Mouse (Mus musculus): ENCODE results near the gene Afap1l2. TPM values are rescaled to one million over a fixed set of nuclear protein-coding genes. Genes with fewer than 3 reads are reported as not detected.
A peak's percentile ranks its signal among the peaks of the same experiment; 100 is the strongest.

The Afap1l2 gene
- polyA plus RNA-seq, 1 experiment from 2014 or later: 3.0 TPM

DNA sequence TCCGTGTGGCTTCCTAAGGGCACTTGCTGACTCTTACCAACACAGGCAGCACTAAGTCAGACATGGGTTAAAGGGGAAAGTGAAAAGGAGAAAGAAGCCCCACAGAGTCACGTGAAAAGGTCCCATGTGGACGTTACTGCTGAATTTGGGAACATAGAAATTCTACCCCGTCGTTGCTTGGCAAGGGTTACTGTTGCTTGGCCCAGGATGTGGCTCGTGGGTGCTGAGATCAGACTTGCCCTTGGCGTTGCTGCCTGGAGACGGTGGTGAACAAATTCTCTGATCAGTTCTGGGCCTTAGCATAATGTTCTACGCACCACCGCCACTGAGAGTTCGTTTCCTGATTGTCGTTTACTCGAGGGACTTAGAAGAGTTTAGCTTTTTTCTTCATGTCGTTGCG lies 28.8 kb upstream of the Afap1l2 start:
- H3K4me2 ChIP-seq (ENCODE audit: low read depth, low read length): no peak overlapping the region
- peaks cover 33% of the 10 kb centered on the region for H3K36me3 ChIP-seq (ENCODE audit: control insufficient read depth, insufficient read depth)
- H3K27ac ChIP-seq (ENCODE audit: low read length): no peak overlapping the region
- H3K9me3 ChIP-seq (replicated peaks; ENCODE audit: control insufficient read depth, low read length): no peaks in the 10 kb centered on the region
- no peaks in the 10 kb centered on the region for H3K27me3 ChIP-seq (ENCODE audit: control insufficient read depth, insufficient read depth, low read length)
- WGBS: 84% methylated on average over 15 of the region's 15 CpGs
- no peak overlapping the region for H3K9ac ChIP-seq (ENCODE audit: low read length)
- no peaks in the 10 kb centered on the region for H3K4me1 ChIP-seq (ENCODE audit: control insufficient read depth, insufficient read depth, low read length)
- no peak for ATAC-seq (replicated peaks; ENCODE audit: extremely low read depth, insufficient read depth, low FRiP score)
- H3K4me3 ChIP-seq (ENCODE audit: low read length): no peak overlapping the region

DNA sequence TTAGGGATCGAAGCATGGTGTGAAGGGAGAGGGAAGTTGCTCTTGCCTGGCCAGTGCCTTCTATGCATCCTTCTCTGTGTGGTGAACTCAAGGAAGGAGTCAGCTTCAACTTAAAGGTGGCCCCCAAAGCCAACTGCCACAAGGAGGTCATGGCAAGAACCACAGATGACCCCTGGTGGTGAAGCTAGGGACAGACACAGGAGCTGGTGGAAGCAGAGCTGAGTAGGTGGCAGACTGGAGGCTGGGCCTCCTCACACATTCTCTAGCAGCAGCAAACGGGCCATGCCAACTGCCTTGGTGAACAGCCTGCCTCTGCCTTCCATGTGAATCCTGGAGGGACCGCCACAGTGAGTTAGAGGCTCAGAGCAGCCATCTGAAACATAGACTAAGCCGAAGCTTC lies 23.6 kb upstream of the Afap1l2 start:
- no peak overlapping the region for H3K4me3 ChIP-seq (ENCODE audit: low read length)
- no peaks in the 10 kb centered on the region for H3K27me3 ChIP-seq (ENCODE audit: control insufficient read depth, insufficient read depth, low read length)
- 0 out of 2 replicates have a peak, but pooled peaks cover 3% of the 10 kb centered on the region for H3K4me1 ChIP-seq (ENCODE audit: control insufficient read depth, insufficient read depth, low read length)
- H3K36me3 ChIP-seq (ENCODE audit: control insufficient read depth, insufficient read depth): peaks cover 4% of the 10 kb centered on the region; the same call in 1 of the 2 replicates
- H3K27ac ChIP-seq (ENCODE audit: low read length): no peak overlapping the region
- no peak overlapping the region for H3K4me2 ChIP-seq (ENCODE audit: low read depth, low read length)
- H3K9me3 ChIP-seq (replicated peaks; ENCODE audit: control insufficient read depth, low read length): peaks cover 4% of the 10 kb centered on the region
- no peak for ATAC-seq (replicated peaks; ENCODE audit: extremely low read depth, insufficient read depth, low FRiP score)
- no peak overlapping the region for H3K9ac ChIP-seq (ENCODE audit: low read length)
- 60% methylated on average over 4 of the region's 4 CpGs for WGBS

DNA sequence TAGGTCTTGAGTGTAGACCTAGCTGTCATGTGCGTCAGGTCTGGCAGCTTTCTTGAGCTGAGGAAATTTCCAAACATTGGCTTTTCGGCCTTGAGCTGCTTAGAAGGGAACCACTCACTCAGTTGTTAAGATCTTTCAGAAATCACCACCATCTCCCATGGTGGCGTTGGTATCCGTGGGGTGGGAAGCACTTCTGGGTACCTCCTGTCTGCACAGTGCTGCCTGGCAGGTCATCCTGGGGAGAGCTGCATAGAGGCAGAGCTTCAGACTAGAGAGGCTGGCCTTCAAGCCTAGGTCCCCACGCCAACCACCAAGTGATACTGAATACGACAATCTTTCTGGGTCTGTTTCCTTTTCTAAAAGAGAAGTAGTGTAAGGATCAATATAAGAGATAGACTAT lies 21.4 kb upstream of the Afap1l2 start:
- H3K4me2 ChIP-seq (ENCODE audit: low read depth, low read length): no peak overlapping the region
- no peaks in the 10 kb centered on the region for H3K36me3 ChIP-seq (ENCODE audit: control insufficient read depth, insufficient read depth)
- H3K27me3 ChIP-seq (ENCODE audit: control insufficient read depth, insufficient read depth, low read length): no peaks in the 10 kb centered on the region
- WGBS: 88% methylated on average over 6 of the region's 6 CpGs
- H3K4me1 ChIP-seq (ENCODE audit: control insufficient read depth, insufficient read depth, low read length): 0 out of 2 replicates have a peak, but pooled peaks cover 3% of the 10 kb centered on the region
- no peak overlapping the region for H3K27ac ChIP-seq (ENCODE audit: low read length)
- H3K4me3 ChIP-seq (ENCODE audit: low read length): no peak overlapping the region
- no peak overlapping the region for H3K9ac ChIP-seq (ENCODE audit: low read length)
- ATAC-seq (replicated peaks; ENCODE audit: extremely low read depth, insufficient read depth, low FRiP score): no peak
- peaks cover 6% of the 10 kb centered on the region for H3K9me3 ChIP-seq (replicated peaks; ENCODE audit: control insufficient read depth, low read length)

DNA sequence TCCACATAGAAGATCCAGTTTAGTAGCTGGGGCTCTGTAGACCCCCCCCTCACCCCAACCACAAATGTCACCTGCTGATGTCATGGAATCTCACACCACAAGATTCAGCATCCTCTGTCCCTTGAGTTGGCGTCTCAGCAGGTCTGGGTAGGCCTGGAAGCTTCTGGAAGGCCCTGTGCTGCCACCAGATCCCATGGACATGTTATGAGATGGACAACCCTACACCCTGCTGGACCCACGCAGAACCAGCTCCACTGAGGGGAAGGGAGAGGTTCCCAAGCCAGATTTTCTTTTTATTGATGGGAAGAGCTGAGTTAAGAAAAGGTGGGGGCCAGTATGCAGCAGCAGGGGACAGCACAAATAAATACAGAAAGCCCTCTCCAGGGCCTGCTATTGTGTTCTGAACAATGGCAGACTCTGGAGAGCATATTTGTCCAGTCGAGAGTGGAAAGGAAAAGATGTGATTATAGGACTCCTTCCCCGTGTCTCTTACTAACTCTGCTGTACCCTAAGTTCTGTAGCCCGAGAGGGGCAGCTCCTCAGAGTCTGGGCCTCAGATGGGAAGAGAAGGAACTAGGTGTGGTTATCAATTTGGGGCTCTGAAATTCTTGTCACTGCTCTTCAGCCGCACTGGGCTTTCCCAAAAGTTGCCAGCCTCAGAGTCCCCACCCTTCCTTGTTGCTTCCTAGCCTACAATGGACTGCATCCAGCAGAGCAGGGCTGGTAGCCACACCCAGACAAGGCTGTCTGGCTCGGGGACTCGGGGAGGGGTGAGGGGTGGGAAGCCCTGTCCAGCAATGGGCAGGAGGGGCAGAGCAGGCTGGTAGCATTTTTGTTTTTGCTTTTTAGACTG lies 20.5 kb upstream of the Afap1l2 start:
- no peaks in the 10 kb centered on the region for H3K27me3 ChIP-seq (ENCODE audit: control insufficient read depth, insufficient read depth, low read length)
- no peak overlapping the region for H3K27ac ChIP-seq (ENCODE audit: low read length)
- no peak overlapping the region for H3K9ac ChIP-seq (ENCODE audit: low read length)
- 0 out of 2 replicates have a peak, but pooled peaks cover 3% of the 10 kb centered on the region for H3K4me1 ChIP-seq (ENCODE audit: control insufficient read depth, insufficient read depth, low read length)
- H3K4me2 ChIP-seq (ENCODE audit: low read depth, low read length): no peak overlapping the region
- peak; percentile 66 for ATAC-seq (replicated peaks; ENCODE audit: extremely low read depth, insufficient read depth, low FRiP score)
- H3K9me3 ChIP-seq (replicated peaks; ENCODE audit: control insufficient read depth, low read length): peaks cover 6% of the 10 kb centered on the region
- no peak overlapping the region for H3K4me3 ChIP-seq (ENCODE audit: low read length)
- no peaks in the 10 kb centered on the region for H3K36me3 ChIP-seq (ENCODE audit: control insufficient read depth, insufficient read depth)
- 50% methylated on average over 8 of the region's 8 CpGs for WGBS

DNA sequence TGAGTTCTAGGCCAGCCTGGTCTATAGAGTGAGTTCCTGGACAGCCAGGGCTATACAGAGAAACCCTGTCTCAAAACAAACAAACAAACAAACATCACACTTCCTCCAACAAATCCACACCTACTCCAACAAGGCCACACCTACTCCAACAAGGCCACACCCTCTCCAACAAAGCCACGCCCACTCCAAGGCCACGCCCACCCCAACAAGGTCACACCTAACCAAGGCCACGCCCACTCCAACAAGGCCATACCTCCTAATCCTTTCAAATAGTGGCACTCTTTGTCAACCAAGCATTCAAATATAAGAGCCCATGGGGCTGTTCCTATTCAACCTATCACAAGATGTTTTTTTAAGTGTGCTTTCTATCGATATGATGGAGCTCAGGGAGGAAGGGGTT lies 18.5 kb upstream of the Afap1l2 start:
- ATAC-seq (replicated peaks; ENCODE audit: extremely low read depth, insufficient read depth, low FRiP score): no peak

DNA sequence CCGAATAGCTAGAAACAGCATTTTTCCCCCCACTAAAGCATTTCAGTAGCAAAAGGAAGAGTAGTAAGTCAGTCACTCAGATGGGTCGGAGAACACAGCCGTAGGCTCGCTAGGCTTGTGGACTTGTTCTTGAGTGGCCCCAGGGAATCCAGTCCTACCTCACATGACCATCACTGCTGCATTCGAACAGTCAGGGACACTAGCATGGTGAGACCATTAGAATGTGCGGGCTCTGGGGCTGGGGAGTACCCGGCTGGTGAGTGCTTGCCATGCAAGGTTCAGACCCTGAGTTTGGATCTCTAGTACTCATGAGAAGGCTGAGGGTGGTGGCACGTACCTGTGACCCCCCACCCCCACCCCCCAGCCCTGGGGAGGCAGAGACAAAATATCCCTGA lies 9.8 kb upstream of the Afap1l2 start:
- H3K4me2 ChIP-seq (ENCODE audit: low read depth, low read length): no peak overlapping the region
- H3K27ac ChIP-seq (ENCODE audit: low read length): no peak overlapping the region; the same call in 1 of the 2 replicates
- H3K9ac ChIP-seq (ENCODE audit: low read length): no peak overlapping the region
- no peaks in the 10 kb centered on the region for H3K36me3 ChIP-seq (ENCODE audit: control insufficient read depth, insufficient read depth)
- H3K9me3 ChIP-seq (replicated peaks; ENCODE audit: control insufficient read depth, low read length): no peaks in the 10 kb centered on the region
- H3K4me1 ChIP-seq (ENCODE audit: control insufficient read depth, insufficient read depth, low read length): peaks cover 5% of the 10 kb centered on the region; the same call in 1 of the 2 replicates
- no peaks in the 10 kb centered on the region for H3K27me3 ChIP-seq (ENCODE audit: control insufficient read depth, insufficient read depth, low read length)
- no peak for ATAC-seq (replicated peaks; ENCODE audit: extremely low read depth, insufficient read depth, low FRiP score)
- WGBS: 65% methylated on average over 8 of the region's 8 CpGs
- no peak overlapping the region for H3K4me3 ChIP-seq (ENCODE audit: low read length)

More for the DNA sequence above, 18.5 kb upstream of the Afap1l2 start:
- Histone ChIP-seq H3K27me3 (ENCODE audit: control insufficient read depth, insufficient read depth, low read length) (no peaks in the 10 kb centered on the region), H3K4me2 (ENCODE audit: low read depth, low read length) (no peak overlapping the region), H3K9me3 (replicated peaks; ENCODE audit: control insufficient read depth, low read length) (peaks cover 6% of the 10 kb centered on the region), H3K27ac (ENCODE audit: low read length) (no peak overlapping the region), H3K9ac (ENCODE audit: low read length) (no peak overlapping the region), H3K4me1 (ENCODE audit: control insufficient read depth, insufficient read depth, low read length) (0 out of 2 replicates have a peak, but pooled peaks cover 3% of the 10 kb centered on the region), H3K4me3 (ENCODE audit: low read length) (no peak overlapping the region), H3K36me3 (ENCODE audit: control insufficient read depth, insufficient read depth) (no peaks in the 10 kb centered on the region)
- 55% methylated on average over 4 of the region's 4 CpGs for WGBS

DNA sequence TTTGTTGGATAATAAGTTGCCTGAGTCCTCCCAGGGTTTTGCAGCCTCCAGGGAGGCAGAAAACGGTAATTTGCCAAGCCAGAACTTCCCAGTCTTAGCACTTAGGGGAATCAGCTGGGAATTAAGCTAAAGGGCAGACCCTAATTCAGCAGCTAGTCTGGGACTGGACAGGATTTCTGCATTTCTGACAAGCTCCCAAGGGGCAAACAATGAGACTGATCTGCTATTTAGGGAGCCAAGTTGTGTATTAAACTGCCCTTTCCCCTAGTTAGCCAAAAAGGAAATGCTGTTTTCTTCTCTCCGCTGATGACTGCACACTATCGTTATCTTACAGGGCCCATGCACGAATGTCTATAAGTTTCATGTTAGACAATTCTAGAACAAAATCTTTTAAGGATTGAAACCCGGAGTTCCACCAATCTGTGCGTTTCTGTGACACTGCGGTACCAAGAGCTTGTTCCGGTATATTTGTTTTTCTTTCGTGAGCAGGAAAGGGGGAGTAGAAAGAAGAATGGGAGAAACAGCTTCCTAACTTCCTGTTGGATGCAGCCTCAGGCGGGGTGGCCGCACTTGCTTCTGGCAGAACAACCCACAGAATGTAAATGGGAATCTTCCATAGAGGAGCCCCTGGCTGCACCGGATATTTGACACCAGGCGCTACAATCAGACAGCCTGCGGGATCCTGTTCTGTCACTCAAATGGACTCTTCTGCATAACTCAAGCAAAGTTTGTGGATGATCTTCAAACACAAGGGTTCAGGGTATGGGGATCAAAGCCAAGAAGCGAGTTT lies 9.2 kb upstream of the Afap1l2 start:
- 38% methylated on average over 15 of the region's 15 CpGs for WGBS
- ATAC-seq (replicated peaks; ENCODE audit: extremely low read depth, insufficient read depth, low FRiP score): no peak

DNA sequence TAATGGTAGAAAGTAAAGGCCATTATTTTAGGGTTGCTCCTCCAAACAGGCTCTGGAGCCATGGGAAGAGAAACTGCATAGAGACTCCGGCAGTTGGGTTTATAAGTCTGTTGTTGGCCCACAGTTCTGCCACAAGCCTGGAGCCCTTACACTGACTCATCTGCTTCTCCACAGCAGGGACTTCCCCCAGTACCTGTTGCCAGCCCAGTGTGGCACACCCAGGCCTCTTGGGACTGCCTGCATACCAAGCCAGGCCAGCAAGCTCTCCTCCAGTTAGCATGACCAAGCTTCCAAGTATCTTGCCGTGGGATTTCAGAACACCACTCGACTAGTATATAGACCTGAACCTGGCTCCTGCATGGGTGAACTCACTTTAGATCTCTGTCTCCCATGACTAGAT lies 6.8 kb upstream of the Afap1l2 start:
- Histone ChIP-seq H3K4me1 (ENCODE audit: control insufficient read depth, insufficient read depth, low read length) (peaks cover 5% of the 10 kb centered on the region; the same call in 1 of the 2 replicates), H3K27me3 (ENCODE audit: control insufficient read depth, insufficient read depth, low read length) (no peaks in the 10 kb centered on the region), H3K4me3 (ENCODE audit: low read length) (no peak overlapping the region), H3K27ac (ENCODE audit: low read length) (no peak overlapping the region), H3K36me3 (ENCODE audit: control insufficient read depth, insufficient read depth) (no peaks in the 10 kb centered on the region), H3K9me3 (replicated peaks; ENCODE audit: control insufficient read depth, low read length) (no peaks in the 10 kb centered on the region), H3K9ac (ENCODE audit: low read length) (no peak overlapping the region), H3K4me2 (ENCODE audit: low read depth, low read length) (no peak overlapping the region)
- no peak for ATAC-seq (replicated peaks; ENCODE audit: extremely low read depth, insufficient read depth, low FRiP score)
- WGBS: 84% methylated on average over 3 of the region's 3 CpGs

More for the DNA sequence above, 9.2 kb upstream of the Afap1l2 start:
- Histone ChIP-seq H3K36me3 (ENCODE audit: control insufficient read depth, insufficient read depth) (no peaks in the 10 kb centered on the region), H3K4me3 (ENCODE audit: low read length) (no peak overlapping the region), H3K4me1 (ENCODE audit: control insufficient read depth, insufficient read depth, low read length) (peaks cover 5% of the 10 kb centered on the region; the same call in 1 of the 2 replicates), H3K9ac (ENCODE audit: low read length) (no peak overlapping the region), H3K27ac (ENCODE audit: low read length) (no peak overlapping the region; the same call in 1 of the 2 replicates), H3K4me2 (ENCODE audit: low read depth, low read length) (peak overlapping the region; percentile 42), H3K9me3 (replicated peaks; ENCODE audit: control insufficient read depth, low read length) (no peaks in the 10 kb centered on the region), H3K27me3 (ENCODE audit: control insufficient read depth, insufficient read depth, low read length) (no peaks in the 10 kb centered on the region)

DNA sequence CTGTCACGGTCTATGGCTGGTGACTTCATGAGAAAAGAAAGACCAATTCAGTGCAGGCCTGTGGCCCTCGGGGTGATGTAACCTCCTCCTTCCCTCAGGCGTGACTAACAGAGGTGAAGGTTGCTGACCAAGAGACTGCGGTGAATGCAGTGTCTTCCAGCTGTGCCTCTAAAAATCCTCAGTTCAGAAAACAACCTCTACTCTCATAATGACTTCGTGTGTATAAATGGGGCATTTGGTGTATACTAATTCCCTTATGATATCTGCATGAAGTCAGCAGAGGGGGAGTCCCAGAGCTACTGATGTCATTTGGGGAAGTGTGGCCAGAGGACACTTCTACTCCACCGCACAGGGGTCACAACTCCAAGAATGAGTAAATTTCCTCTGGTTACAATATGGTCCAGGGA lies 5.2 kb upstream of the Afap1l2 start:
- Histone ChIP-seq H3K27me3 (ENCODE audit: control insufficient read depth, insufficient read depth, low read length) (peaks cover 7% of the 10 kb centered on the region), H3K27ac (ENCODE audit: low read length) (no peak overlapping the region), H3K36me3 (ENCODE audit: control insufficient read depth, insufficient read depth) (no peaks in the 10 kb centered on the region), H3K4me1 (ENCODE audit: control insufficient read depth, insufficient read depth, low read length) (peaks cover 5% of the 10 kb centered on the region; the same call in 1 of the 2 replicates), H3K9ac (ENCODE audit: low read length) (no peak overlapping the region), H3K4me2 (ENCODE audit: low read depth, low read length) (no peak overlapping the region), H3K9me3 (replicated peaks; ENCODE audit: control insufficient read depth, low read length) (no peaks in the 10 kb centered on the region), H3K4me3 (ENCODE audit: low read length) (no peak overlapping the region)
- ATAC-seq (replicated peaks; ENCODE audit: extremely low read depth, insufficient read depth, low FRiP score): no peak
- 67% methylated on average over 6 of the region's 6 CpGs for WGBS
